Mouse (Mus musculus) adrenal gland, adult 8-10 months (tissue): ENCODE measurements around the gene Suclg2. TPM values are rescaled to one million over a fixed set of nuclear protein-coding genes. Genes with fewer than 3 reads are reported as not detected.
A peak's percentile ranks its signal among the peaks of the same experiment; 100 is the strongest.
"Not testable (repeated sequence)": the region's sequence is repeated elsewhere in the genome, so short reads cannot be mapped to it uniquely, and the experiment has no call there.

Experiments
- DNase-seq: peaks from one replicate; pipeline ENCODE4 v3.0.0; 2022
- total RNA-seq, 4 experiments: library from RNA; stranded (reverse); gene quantifications; 2 replicates each; pipeline ENCODE4 v1.2.4; 2022

The Suclg2 gene
- total RNA-seq, 4 experiments from 2014 or later = 112 to 157 (median 136) TPM

- DNase-seq = no peak
Observed at GRCm38 (mm10) chr6:95619817-95620216, 98.8 kb downstream of the Suclg2 start.

GRCm38 (mm10) chr6:95618434-95618833, 100.2 kb downstream of the Suclg2 start:
- no peak for DNase-seq

GRCm38 (mm10) chr6:95613228-95613627, 105.4 kb downstream of the Suclg2 start:
- no peak for DNase-seq

- no peak for DNase-seq
Observed at GRCm38 (mm10) chr6:95612412-95613022, 106.1 kb downstream of the Suclg2 start.

- DNase-seq = no peak
Observed at GRCm38 (mm10) chr6:95611059-95611458, 107.5 kb downstream of the Suclg2 start.

- no peak for DNase-seq
Observed at GRCm38 (mm10) chr6:95608123-95608522, 110.5 kb downstream of the Suclg2 start.

GRCm38 (mm10) chr6:95600731-95601130, 117.9 kb downstream of the Suclg2 start:
- DNase-seq = not testable (repeated sequence)

GRCm38 (mm10) chr6:95596766-95597750, 121.5 kb downstream of the Suclg2 start:
- peak; percentile 3 for DNase-seq

GRCm38 (mm10) chr6:95595852-95596251, 122.7 kb downstream of the Suclg2 start:
- DNase-seq = no peak

GRCm38 (mm10) chr6:95594239-95594638, 124.4 kb downstream of the Suclg2 start:
- DNase-seq = no peak

GRCm38 (mm10) chr6:95592396-95592795, 126.2 kb downstream of the Suclg2 start:
- no peak for DNase-seq

- DNase-seq = no peak
Observed at GRCm38 (mm10) chr6:95590463-95590862, 128.1 kb downstream of the Suclg2 start.

GRCm38 (mm10) chr6:95587108-95587796, 131.3 kb downstream of the Suclg2 start:
- no peak for DNase-seq

- no peak for DNase-seq
Observed at GRCm38 (mm10) chr6:95581893-95582292, 136.7 kb downstream of the Suclg2 start.

- no peak for DNase-seq
Observed at GRCm38 (mm10) chr6:95579792-95580191, 138.8 kb downstream of the Suclg2 start.

- DNase-seq = no peak
Observed at GRCm38 (mm10) chr6:95575531-95575930, 143.1 kb downstream of the Suclg2 start.

GRCm38 (mm10) chr6:95574867-95575266, 143.7 kb downstream of the Suclg2 start:
- DNase-seq = no peak

- no peak for DNase-seq
Observed at GRCm38 (mm10) chr6:95574389-95574788, 144.2 kb downstream of the Suclg2 start.

GRCm38 (mm10) chr6:95573035-95573759, 145.4 kb downstream of the Suclg2 start:
- DNase-seq = no peak

- DNase-seq = no peak
Observed at GRCm38 (mm10) chr6:95571620-95572019, 147.0 kb downstream of the Suclg2 start.

GRCm38 (mm10) chr6:95563355-95564009, 155.1 kb downstream of the Suclg2 start:
- DNase-seq = no peak

- no peak for DNase-seq
Observed at GRCm38 (mm10) chr6:95556320-95556719, 162.3 kb downstream of the Suclg2 start.
